Mouse (Mus musculus) lung, postnatal 0 days (tissue): ENCODE results near the gene Gas2l2. TPM values are rescaled to one million over a fixed set of nuclear protein-coding genes. Genes with fewer than 3 reads are reported as not detected.
A peak's percentile ranks its signal among the peaks of the same experiment; 100 is the strongest.

Source experiments
- ATAC-seq: fragments of 200-750 bp; cut with Nextera tagmentation; 2 replicates; pipeline ENCODE4 v1.8.0; 2017; ENCODE audit warnings: moderate library complexity
- DNase-seq: peaks from one replicate; pipeline ENCODE4 v3.0.0-alpha.2; 2016; ENCODE audit warnings: low spot score
- H3K27ac ChIP-seq: fragments of 300-500 bp; sonication (generic); 2 replicates; pipeline ENCODE4 v1.5.1; 2014; ENCODE audit warnings: antibody characterized with exemption, mild to moderate bottlenecking, low read length, mixed read lengths
- H3K27me3 ChIP-seq: fragments of 300-500 bp; sonication (generic); replicated peaks from 2 replicates; pipeline ENCODE4 v1.6.1; 2014; ENCODE audit warnings: low read length, mixed read lengths; ENCODE audit not compliant: insufficient read depth
- H3K36me3 ChIP-seq: fragments of 300-500 bp; sonication (generic); 2 replicates; pipeline ENCODE4 v1.6.1; 2014; ENCODE audit warnings: low read length, mixed read lengths; ENCODE audit not compliant: insufficient read depth
- H3K4me1 ChIP-seq: fragments of 300-500 bp; sonication (generic); 2 replicates; pipeline ENCODE4 v1.6.1; 2014; ENCODE audit warnings: antibody characterized with exemption, low read depth, low read length, mixed read lengths; ENCODE audit not compliant: insufficient read depth
- H3K4me2 ChIP-seq: fragments of 300-500 bp; sonication (generic); replicated peaks from 2 replicates; pipeline ENCODE4 v1.6.1; 2014; ENCODE audit warnings: low read depth, mild to moderate bottlenecking, low read length, moderate library complexity, mixed read lengths
- H3K4me3 ChIP-seq: fragments of 300-500 bp; sonication (generic); 2 replicates; pipeline ENCODE4 v1.5.1; 2014; ENCODE audit warnings: low read depth, low read length
- H3K9ac ChIP-seq: fragments of 300-500 bp; sonication (generic); replicated peaks from 2 replicates; pipeline ENCODE4 v1.6.1; 2014; ENCODE audit warnings: low read depth, mild to moderate bottlenecking
- H3K9me3 ChIP-seq: fragments of 300-500 bp; sonication (generic); 2 replicates; pipeline ENCODE4 v1.6.1; 2016; ENCODE audit warnings: low read length, mixed read lengths
- CTCF ChIP-seq: IDR thresholded peaks from 2 replicates; pipeline ENCODE4 v1.5.1; 2016; ENCODE audit warnings: antibody characterized with exemption, mild to moderate bottlenecking
- EP300 ChIP-seq: IDR thresholded peaks from 2 replicates; pipeline ENCODE4 v1.6.1; 2016; ENCODE audit warnings: antibody characterized with exemption, mild to moderate bottlenecking, control low read depth
- WGBS: fragments of 180-500 bp; shearing (Covaris S2); extraction: QIAGEN DNeasy Blood & Tissue Kit; methylation state at CpG from one replicate; pipeline ENCODE4 v1.1.7; 2014; 5-methylcytosine and 5-hydroxymethylcytosine counted together
- polyA plus RNA-seq: library from polyadenylated mRNA; unstranded; fragments of >200 nt; fragmentation: Nextera tagmentation; extraction: Ambion mirVana; gene quantifications from 2 replicates; pipeline ENCODE4 v1.2.1, GENCODE M21; 2015

Gas2l2 gene
- polyA plus RNA-seq, 1 experiment from 2014 or later = 1.8 TPM

GRCm38 (mm10) chr11:83397626-83398025 lies 31.6 kb downstream of the Gas2l2 start:
- TF ChIP-seq EP300 = peak; percentile 90
- no peak for TF ChIP-seq CTCF
- H3K4me2 ChIP-seq = no peak overlapping the region
- peaks cover 33% of the 10 kb centered on the region for H3K36me3 ChIP-seq
- no peak overlapping the region for H3K9ac ChIP-seq
- H3K4me1 ChIP-seq = no peaks in the 10 kb centered on the region
- no peak overlapping the region for H3K4me3 ChIP-seq
- DNase-seq = peak; percentile 57
- 62% methylated on average over 7 of the region's 7 CpGs for WGBS
- H3K27me3 ChIP-seq = no peaks in the 10 kb centered on the region
- H3K9me3 ChIP-seq = no peaks in the 10 kb centered on the region
- H3K27ac ChIP-seq = 0 out of 2 replicates have a peak overlapping the region, but pooled peaks have one; percentile 12
- ATAC-seq = peak; percentile 62

- peaks cover 38% of the 10 kb centered on the region for H3K36me3 ChIP-seq
- TF ChIP-seq EP300 (no peak), CTCF (no peak)
- no peak for ATAC-seq
- no peaks in the 10 kb centered on the region for H3K4me1 ChIP-seq
- H3K27me3 ChIP-seq = no peaks in the 10 kb centered on the region
- DNase-seq = no peak
- whole genome bisulfite sequencing = 56% methylated on average over 6 of the region's 6 CpGs
- H3K9ac ChIP-seq = no peak overlapping the region
- H3K4me3 ChIP-seq = no peak overlapping the region
- H3K27ac ChIP-seq = no peak overlapping the region
- H3K9me3 ChIP-seq = no peaks in the 10 kb centered on the region
- no peak overlapping the region for H3K4me2 ChIP-seq
These were observed 34.3 kb downstream of the Gas2l2 start for GRCm38 (mm10) chr11:83394802-83395439.

- 81% methylated on average over 4 of the region's 4 CpGs for WGBS
- Histone ChIP-seq H3K27ac (no peak overlapping the region), H3K9me3 (no peaks in the 10 kb centered on the region), H3K4me2 (no peak overlapping the region), H3K4me3 (no peak overlapping the region), H3K4me1 (no peaks in the 10 kb centered on the region), H3K36me3 (peaks cover 25% of the 10 kb centered on the region), H3K9ac (no peak overlapping the region), H3K27me3 (no peaks in the 10 kb centered on the region)
- TF ChIP-seq EP300 = no peak
- no peak for TF ChIP-seq CTCF
- ATAC-seq (no peak), DNase-seq (no peak)
These were observed 36.2 kb downstream of the Gas2l2 start for GRCm38 (mm10) chr11:83393062-83393461.

GRCm38 (mm10) chr11:83383532-83383887 lies 45.7 kb downstream of the Gas2l2 start:
- Histone ChIP-seq H3K4me1 (no peaks in the 10 kb centered on the region), H3K9me3 (no peaks in the 10 kb centered on the region), H3K27ac (no peak overlapping the region), H3K9ac (no peak overlapping the region), H3K4me3 (no peak overlapping the region), H3K4me2 (no peak overlapping the region), H3K36me3 (no peaks in the 10 kb centered on the region), H3K27me3 (no peaks in the 10 kb centered on the region)
- DNase-seq (no peak), ATAC-seq (no peak)
- TF ChIP-seq EP300 = no peak
- TF ChIP-seq CTCF = no peak
- 81% methylated on average over 1 of the region's 1 CpGs for WGBS

GRCm38 (mm10) chr11:83382876-83383531 lies 46.3 kb downstream of the Gas2l2 start:
- WGBS = 82% methylated on average over 9 of the region's 9 CpGs

GRCm38 (mm10) chr11:83379745-83380341 lies 49.4 kb downstream of the Gas2l2 start:
- no peak for ATAC-seq
- 72% methylated on average over 7 of the region's 7 CpGs for WGBS
- Histone ChIP-seq H3K4me3 (no peak overlapping the region), H3K4me1 (no peaks in the 10 kb centered on the region), H3K9ac (no peak overlapping the region), H3K4me2 (no peak overlapping the region), H3K27me3 (no peaks in the 10 kb centered on the region), H3K9me3 (no peaks in the 10 kb centered on the region), H3K36me3 (0 out of 2 replicates have a peak, but pooled peaks cover 13% of the 10 kb centered on the region), H3K27ac (no peak overlapping the region)
- no peak for DNase-seq
- TF ChIP-seq EP300 (no peak), CTCF (no peak)

More at GRCm38 (mm10) chr11:83382876-83383531, 46.3 kb downstream of the Gas2l2 start:
- Histone ChIP-seq H3K9me3 (no peaks in the 10 kb centered on the region), H3K27ac (no peak overlapping the region), H3K9ac (no peak overlapping the region), H3K27me3 (no peaks in the 10 kb centered on the region), H3K36me3 (0 out of 2 replicates have a peak, but pooled peaks cover under 1% of the 10 kb centered on the region), H3K4me1 (no peaks in the 10 kb centered on the region), H3K4me2 (no peak overlapping the region), H3K4me3 (no peak overlapping the region)
- TF ChIP-seq CTCF (no peak), EP300 (no peak)
- ATAC-seq (no peak), DNase-seq (no peak)

Other genes with a start within 250 kb of the Gas2l2 start
- 1.4 and 1.5 TPM in 2 replicates for gene Slfn3, start 238.1 kb downstream of the Gas2l2 start, polyA plus RNA-seq
- 0.75 and 1.3 TPM in 2 replicates for gene Slfn14, start 142.7 kb downstream of the Gas2l2 start, polyA plus RNA-seq
- gene Ap2b1, start 130.4 kb downstream of the Gas2l2 start, polyA plus RNA-seq = 26.5 and 30.9 TPM in 2 replicates
- 9.0 and 9.5 TPM in 2 replicates for gene Pex12, start 126.9 kb downstream of the Gas2l2 start, polyA plus RNA-seq
- gene Rasl10b, start 20.3 kb downstream of the Gas2l2 start, polyA plus RNA-seq = 0.80 and 1.2 TPM in 2 replicates
- gene 1700020L24Rik, start 8.2 kb upstream of the Gas2l2 start, polyA plus RNA-seq = 0.23 and 0.54 TPM in 2 replicates
- gene Mmp28, start 33.6 kb upstream of the Gas2l2 start, polyA plus RNA-seq = 4.2 and 5.1 TPM in 2 replicates
- gene Taf15, start 43.6 kb upstream of the Gas2l2 start, polyA plus RNA-seq = 3.2 and 4.4 TPM in 2 replicates
- not detected in 2 replicates for gene Heatr9, start 92.7 kb upstream of the Gas2l2 start, polyA plus RNA-seq
- 3.3 and 5.9 TPM in 2 replicates for gene Ccl5, start 101.1 kb upstream of the Gas2l2 start, polyA plus RNA-seq
- gene Ccl9, start 149.2 kb upstream of the Gas2l2 start, polyA plus RNA-seq = 29.8 and 36.6 TPM in 2 replicates
- gene Ccl6, start 163.6 kb upstream of the Gas2l2 start, polyA plus RNA-seq = 413 and 421 TPM in 2 replicates
- not detected in 2 replicates for gene Rpl9-ps1, start 216.2 kb upstream of the Gas2l2 start, polyA plus RNA-seq
- 3.6 and 11.2 TPM in 2 replicates for gene Ccl3, start 219.9 kb upstream of the Gas2l2 start, polyA plus RNA-seq
- gene Ccl4, start 233.1 kb upstream of the Gas2l2 start, polyA plus RNA-seq = 1.7 and 15.8 TPM in 2 replicates